Mouse (Mus musculus) erythroblast, embryonic 14.5 days (primary cell): Measurements from ENCODE around the gene Fblim1. TPM values are rescaled to one million over a fixed set of nuclear protein-coding genes. Genes with fewer than 3 reads are reported as not detected.

Experiments used
- H3K27me3 ChIP-seq: 2 replicates; pipeline ENCODE4 v1.6.1; 2012; ENCODE audit warnings: inconsistent platforms; ENCODE audit not compliant: control insufficient read depth
- H3K36me3 ChIP-seq: 2 replicates; pipeline ENCODE4 v1.6.1; 2012; ENCODE audit warnings: mild to moderate bottlenecking, inconsistent platforms; ENCODE audit not compliant: control insufficient read depth
- H3K4me1 ChIP-seq: 2 replicates; pipeline ENCODE4 v1.6.1; 2012; ENCODE audit warnings: inconsistent platforms; ENCODE audit not compliant: control insufficient read depth
- H3K4me3 ChIP-seq: replicated peaks from 2 replicates; pipeline ENCODE3; 2012; ENCODE audit warnings: moderate library complexity, mild to moderate bottlenecking, inconsistent platforms
- H3K9me3 ChIP-seq: 2 replicates; pipeline ENCODE4 v1.6.1; 2012; ENCODE audit warnings: low read length, inconsistent platforms, mixed read lengths; ENCODE audit not compliant: control insufficient read depth
- GATA1 ChIP-seq: IDR thresholded peaks from 2 replicates; pipeline ENCODE4 v1.6.1; 2012; ENCODE audit warnings: low read length, inconsistent platforms, mixed read lengths
- TAL1 ChIP-seq: IDR thresholded peaks from 3 replicates; pipeline ENCODE4 v1.6.1; 2012; ENCODE audit warnings: low read length, inconsistent platforms, mixed read lengths
- polyA plus RNA-seq: library from polyadenylated mRNA; stranded (reverse); fragments of >175 nt; gene quantifications from 2 replicates; pipeline ENCODE4 v1.2.3, GENCODE M21; 2012

Fblim1 gene
- polyA plus RNA-seq, 1 experiment: 0.02 TPM

- Histone ChIP-seq H3K4me3 (no peak overlapping the region), H3K4me1 (no peaks in the 10 kb centered on the region), H3K36me3 (peaks cover 67% of the 10 kb centered on the region), H3K27me3 (no peaks in the 10 kb centered on the region), H3K9me3 (peaks cover 4% of the 10 kb centered on the region)
- TF ChIP-seq GATA1 (no peak), TAL1 (no peak)
These were observed 22.8 kb upstream of the Fblim1 start for GRCm38 (mm10) chr4:141628661-141629060.

GRCm38 (mm10) chr4:141627502-141627901 lies 21.6 kb upstream of the Fblim1 start:
- H3K4me1 ChIP-seq: no peaks in the 10 kb centered on the region

DNA sequence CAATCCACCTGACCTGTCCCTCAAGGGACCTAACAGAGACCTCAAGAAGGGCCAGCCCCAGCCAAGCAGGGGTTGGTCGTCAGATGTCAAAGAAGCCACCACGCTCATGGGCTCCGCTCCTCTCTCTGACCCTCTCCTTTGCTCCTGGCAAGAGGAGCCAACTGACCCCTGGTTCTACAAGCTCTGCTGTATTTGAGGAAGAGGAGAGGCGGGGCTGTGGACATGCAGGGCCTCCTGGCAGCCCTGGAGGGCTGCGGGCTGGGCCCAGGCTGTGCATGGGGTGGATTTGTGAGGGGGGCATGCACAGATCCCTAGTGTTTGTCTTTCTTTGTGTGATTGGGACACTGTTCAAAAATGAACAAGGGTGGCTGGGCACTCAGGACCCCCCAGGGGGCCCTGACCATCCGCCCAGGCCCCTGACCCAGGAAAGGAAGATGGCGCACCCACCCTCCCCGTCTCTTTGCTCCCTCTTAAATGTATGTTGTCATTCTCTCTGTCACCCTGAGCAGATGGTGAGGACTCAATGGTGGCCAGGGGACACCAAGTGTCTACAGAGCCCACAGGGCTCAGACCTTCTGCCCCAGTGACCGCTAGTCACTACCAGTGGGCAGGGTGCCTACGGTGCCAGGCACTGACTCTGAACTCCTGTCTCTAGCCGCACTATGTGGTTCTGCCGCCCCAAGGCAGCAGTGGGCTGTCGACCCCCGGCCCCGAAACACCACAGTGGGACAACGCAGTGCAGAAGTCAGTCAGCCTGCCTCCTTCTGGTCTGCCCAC lies 20.1 kb upstream of the Fblim1 start:
- TF ChIP-seq GATA1 (no peak), TAL1 (no peak)
- no peaks in the 10 kb centered on the region for H3K27me3 ChIP-seq
- H3K4me1 ChIP-seq: no peaks in the 10 kb centered on the region
- no peaks in the 10 kb centered on the region for H3K9me3 ChIP-seq
- no peak overlapping the region for H3K4me3 ChIP-seq
- H3K36me3 ChIP-seq: peaks cover 42% of the 10 kb centered on the region

More at GRCm38 (mm10) chr4:141627502-141627901, 21.6 kb upstream of the Fblim1 start:
- TF ChIP-seq GATA1: no peak
- no peak for TF ChIP-seq TAL1
- no peak overlapping the region for H3K4me3 ChIP-seq
- peaks cover 4% of the 10 kb centered on the region for H3K9me3 ChIP-seq
- H3K27me3 ChIP-seq: no peaks in the 10 kb centered on the region
- H3K36me3 ChIP-seq: peaks cover 58% of the 10 kb centered on the region

DNA sequence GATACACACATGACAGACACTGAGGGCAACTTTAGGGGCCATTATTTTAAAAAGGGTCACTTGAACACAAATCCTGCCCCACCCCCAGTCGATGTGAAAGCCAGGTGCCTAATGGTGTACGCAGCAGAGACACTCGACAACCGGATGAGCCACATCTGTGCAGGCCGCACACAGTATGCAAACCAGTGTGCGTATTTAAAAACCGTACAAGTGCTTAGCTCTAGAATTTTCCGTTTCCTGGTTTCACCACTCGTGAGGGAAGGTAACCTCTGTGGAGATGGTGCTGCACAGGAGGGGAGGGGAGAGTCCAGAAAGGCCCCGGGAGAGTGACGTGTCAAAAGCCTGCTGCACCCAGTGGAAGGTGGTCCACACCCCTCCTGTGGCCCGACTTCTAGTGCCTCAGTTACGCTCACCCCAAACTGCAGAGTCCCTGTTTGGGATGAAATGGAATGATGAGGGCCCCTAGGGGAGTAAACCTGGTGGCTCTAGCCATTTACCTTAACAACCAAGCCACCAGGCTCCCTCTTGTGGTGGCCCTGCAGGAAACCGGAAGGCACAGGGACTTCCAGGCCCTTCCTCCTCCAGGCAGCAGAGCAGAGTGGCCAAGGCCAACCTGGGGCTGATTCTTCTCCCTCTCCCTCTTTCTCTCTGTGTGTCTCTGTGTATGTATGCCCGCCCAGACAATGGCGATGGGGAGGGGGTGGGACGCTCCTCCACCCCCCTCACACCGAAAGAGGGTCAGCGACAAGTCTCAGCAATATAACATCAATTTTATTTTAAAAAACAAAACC lies 19.3 kb upstream of the Fblim1 start:
- no peaks in the 10 kb centered on the region for H3K27me3 ChIP-seq
- no peaks in the 10 kb centered on the region for H3K4me1 ChIP-seq
- peaks cover 35% of the 10 kb centered on the region for H3K36me3 ChIP-seq
- no peak overlapping the region for H3K4me3 ChIP-seq
- TF ChIP-seq GATA1 (no peak), TAL1 (no peak)
- no peaks in the 10 kb centered on the region for H3K9me3 ChIP-seq

DNA sequence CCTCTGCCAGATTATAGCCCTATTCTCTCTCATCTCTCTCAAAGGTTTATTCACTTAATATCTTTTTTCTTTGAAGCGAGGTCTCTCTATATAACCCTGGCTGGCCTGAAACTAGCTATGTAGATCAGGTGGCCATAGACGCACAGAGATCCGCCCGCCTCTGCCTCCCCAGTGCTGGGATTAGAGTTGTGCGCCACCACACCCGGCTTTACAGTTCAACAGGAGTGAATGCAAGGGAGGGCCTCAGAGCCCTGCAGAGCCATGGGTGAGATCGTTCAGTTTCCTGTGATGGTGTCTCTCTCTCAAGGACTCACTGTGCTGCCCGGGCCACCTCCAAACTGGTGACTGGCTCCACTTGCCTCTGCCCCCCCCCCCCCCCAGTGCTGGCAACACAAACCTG lies 18.2 kb upstream of the Fblim1 start:
- no peak for TF ChIP-seq GATA1
- no peak for TF ChIP-seq TAL1
- Histone ChIP-seq H3K9me3 (no peaks in the 10 kb centered on the region), H3K4me3 (no peak overlapping the region), H3K4me1 (no peaks in the 10 kb centered on the region), H3K27me3 (no peaks in the 10 kb centered on the region), H3K36me3 (peaks cover 24% of the 10 kb centered on the region)

GRCm38 (mm10) chr4:141623666-141624065 lies 17.8 kb upstream of the Fblim1 start, which contains the start of gene Slc25a34:
TSS of gene Slc25a34 (minus strand) at chr4:141623821.
- Histone ChIP-seq H3K4me3 (no peak within 1 kb of the TSS), H3K9me3 (no peaks in the 10 kb centered on the region), H3K4me1 (peaks cover 4% of the 10 kb centered on the region), H3K36me3 (peaks cover 19% of the 10 kb centered on the region), H3K27me3 (no peaks in the 10 kb centered on the region)
- TF ChIP-seq GATA1 (no peak), TAL1 (no peak)

GRCm38 (mm10) chr4:141623037-141623436 lies 17.1 kb upstream of the Fblim1 start:
- H3K4me3 ChIP-seq: no peak overlapping the region

DNA sequence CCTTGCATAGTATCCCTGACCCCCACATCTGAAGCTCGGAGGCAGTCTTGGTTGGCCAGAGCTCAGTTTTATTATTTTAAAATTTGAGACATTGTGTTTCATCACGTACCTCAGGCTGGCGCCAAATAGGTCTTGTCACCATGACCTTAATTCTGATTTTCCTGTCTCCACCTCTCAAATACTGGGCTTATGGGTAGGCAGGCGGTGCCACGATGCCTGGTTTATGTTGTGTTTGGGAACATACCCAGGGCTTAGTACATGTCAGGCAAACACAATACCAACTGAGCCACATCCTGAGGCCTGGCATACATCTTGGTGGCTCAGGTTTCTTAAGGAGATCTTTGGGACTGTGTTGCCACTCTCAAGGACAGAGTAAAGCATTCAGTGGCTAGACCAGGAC lies 16.7 kb upstream of the Fblim1 start:
- H3K4me1 ChIP-seq: peaks cover 11% of the 10 kb centered on the region
- H3K9me3 ChIP-seq: no peaks in the 10 kb centered on the region
- peaks cover 3% of the 10 kb centered on the region for H3K27me3 ChIP-seq
- TF ChIP-seq TAL1: no peak
- TF ChIP-seq GATA1: no peak
- no peak overlapping the region for H3K4me3 ChIP-seq
- peaks cover 9% of the 10 kb centered on the region for H3K36me3 ChIP-seq

More at GRCm38 (mm10) chr4:141623037-141623436, 17.1 kb upstream of the Fblim1 start:
- H3K27me3 ChIP-seq: no peaks in the 10 kb centered on the region
- H3K36me3 ChIP-seq: peaks cover 13% of the 10 kb centered on the region
- TF ChIP-seq GATA1 (no peak), TAL1 (no peak)
- peaks cover 6% of the 10 kb centered on the region for H3K4me1 ChIP-seq
- H3K9me3 ChIP-seq: no peaks in the 10 kb centered on the region

GRCm38 (mm10) chr4:141622091-141622490 lies 16.2 kb upstream of the Fblim1 start:
- peaks cover 8% of the 10 kb centered on the region for H3K27me3 ChIP-seq
- no peaks in the 10 kb centered on the region for H3K9me3 ChIP-seq
- H3K36me3 ChIP-seq: peaks cover 8% of the 10 kb centered on the region
- H3K4me1 ChIP-seq: peaks cover 16% of the 10 kb centered on the region
- TF ChIP-seq GATA1: no peak
- TF ChIP-seq TAL1: no peak
- no peak overlapping the region for H3K4me3 ChIP-seq
